Mouse (Mus musculus) adrenal gland, adult 8-10 months (tissue): ENCODE measurements around the gene Cst3. TPM values are rescaled to one million over a fixed set of nuclear protein-coding genes. Genes with fewer than 3 reads are reported as not detected.

Experiments used
- DNase-seq: peaks from one replicate; pipeline ENCODE4 v3.0.0; 2022
- total RNA-seq, 4 experiments: library from RNA; stranded (reverse); gene quantifications; 2 replicates each; pipeline ENCODE4 v1.2.4; 2022

Gene Cst3
- 1,000 to 10,000 TPM in 1 of 4 experiments, 100 to 1,000 TPM in 3; 786 to 1,002 (median 918) TPM for total RNA-seq

- DNase-seq = peak; percentile 95
Measured at GRCm38 (mm10) chr2:148875335-148875811, at the start of gene Cst3. TSS of gene Cst3 (minus strand) at chr2:148875692.

DNA sequence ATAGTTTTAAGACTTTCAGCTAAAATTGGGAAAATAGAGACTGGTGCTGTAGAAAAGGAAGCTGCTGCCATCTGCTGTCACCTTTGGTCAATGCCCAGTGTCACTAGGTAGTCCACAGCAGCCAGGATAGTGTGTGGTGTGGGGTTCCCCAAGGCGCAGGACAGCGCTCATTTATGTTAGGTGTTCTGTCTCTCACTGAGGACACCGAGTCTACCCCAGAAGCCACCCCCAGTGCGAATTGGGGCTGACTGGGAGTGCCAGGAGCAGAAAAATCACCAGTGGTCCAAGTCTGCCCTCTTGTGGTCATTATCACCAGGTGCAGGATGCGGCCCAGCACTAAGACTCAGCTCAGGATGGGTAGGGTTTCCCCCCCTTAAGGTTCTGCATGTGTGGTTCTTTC is 26.8 kb upstream of the Cst3 start:
- peak; percentile 36 for DNase-seq

DNA sequence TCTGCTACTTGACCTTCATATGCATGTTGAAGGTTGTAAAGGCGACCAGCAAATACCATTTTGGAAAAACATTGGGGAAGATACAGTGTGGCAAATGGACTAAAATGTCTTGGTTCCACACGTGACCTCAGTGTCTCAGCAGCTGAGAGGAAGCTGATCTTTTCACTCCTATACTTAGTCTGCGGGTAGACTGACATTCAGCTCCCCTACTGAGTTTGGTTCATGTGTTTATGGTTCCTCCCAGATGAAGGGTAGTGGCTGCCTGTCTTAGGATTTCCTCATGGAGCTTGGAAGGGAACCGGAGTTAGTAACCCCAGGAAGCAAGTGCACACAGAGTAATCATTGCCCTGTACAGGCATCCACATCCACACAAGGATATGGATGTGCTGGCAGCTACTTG is 24.8 kb upstream of the Cst3 start:
- DNase-seq = no peak

DNA sequence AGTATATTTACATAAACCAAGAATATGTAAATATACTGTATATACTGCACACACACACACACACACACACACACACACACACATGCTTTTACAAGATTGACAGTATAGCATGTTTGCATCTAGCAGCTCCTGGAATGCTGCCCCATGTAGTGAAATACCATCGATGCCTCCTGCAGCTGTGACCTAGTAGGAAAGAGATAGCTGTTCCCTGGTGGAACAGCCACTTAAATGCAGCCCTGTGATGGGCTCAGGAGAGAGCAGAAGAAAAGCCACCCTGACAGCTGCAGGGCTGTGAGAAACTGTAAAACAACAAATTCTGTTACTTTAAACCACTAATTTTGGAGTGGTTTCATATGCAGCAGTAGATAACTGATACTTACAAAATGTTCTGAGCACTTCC is 20.7 kb upstream of the Cst3 start:
- no peak for DNase-seq

- DNase-seq = no peak
Measured at GRCm38 (mm10) chr2:148893107-148893506, 17.6 kb upstream of the Cst3 start.

DNA sequence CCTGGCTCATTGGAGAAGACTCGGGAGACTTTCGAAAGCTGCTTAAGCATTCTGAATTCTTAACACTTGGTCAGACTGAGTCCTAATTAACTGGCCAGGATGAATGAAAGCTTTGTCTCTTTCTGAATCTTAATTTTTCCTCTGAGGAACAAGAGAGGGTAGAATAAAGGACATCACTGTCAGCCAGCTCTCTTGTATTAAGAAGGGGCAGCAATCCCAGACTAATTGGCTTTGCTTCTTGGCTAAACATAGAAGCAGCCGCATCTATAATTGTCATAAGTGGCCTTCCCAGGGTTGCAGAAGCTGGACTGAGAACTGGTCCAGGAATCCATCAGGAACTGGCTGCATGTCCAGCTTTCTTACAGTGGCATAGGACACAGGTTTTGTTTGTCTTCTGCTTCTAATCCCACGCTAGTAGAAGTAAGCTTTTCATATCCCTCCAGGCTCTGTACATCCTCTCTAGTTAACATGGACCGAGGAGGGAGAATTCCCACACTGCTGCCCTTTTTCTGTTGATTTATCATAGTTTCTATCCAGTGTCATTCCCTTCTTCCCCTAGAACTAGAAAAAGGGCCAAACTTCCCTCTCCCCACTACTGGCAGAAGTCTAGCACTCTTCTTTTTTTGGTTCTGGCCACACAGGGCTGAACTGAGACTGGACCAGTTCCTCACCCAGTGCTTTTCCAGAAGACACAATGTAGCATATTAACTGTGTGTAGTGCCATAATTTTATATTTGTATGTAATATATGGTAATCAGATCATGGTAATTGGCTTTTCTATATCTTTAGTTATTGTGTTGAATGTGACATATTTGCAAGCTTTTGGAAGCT is 14.7 kb upstream of the Cst3 start:
- no peak for DNase-seq

DNA sequence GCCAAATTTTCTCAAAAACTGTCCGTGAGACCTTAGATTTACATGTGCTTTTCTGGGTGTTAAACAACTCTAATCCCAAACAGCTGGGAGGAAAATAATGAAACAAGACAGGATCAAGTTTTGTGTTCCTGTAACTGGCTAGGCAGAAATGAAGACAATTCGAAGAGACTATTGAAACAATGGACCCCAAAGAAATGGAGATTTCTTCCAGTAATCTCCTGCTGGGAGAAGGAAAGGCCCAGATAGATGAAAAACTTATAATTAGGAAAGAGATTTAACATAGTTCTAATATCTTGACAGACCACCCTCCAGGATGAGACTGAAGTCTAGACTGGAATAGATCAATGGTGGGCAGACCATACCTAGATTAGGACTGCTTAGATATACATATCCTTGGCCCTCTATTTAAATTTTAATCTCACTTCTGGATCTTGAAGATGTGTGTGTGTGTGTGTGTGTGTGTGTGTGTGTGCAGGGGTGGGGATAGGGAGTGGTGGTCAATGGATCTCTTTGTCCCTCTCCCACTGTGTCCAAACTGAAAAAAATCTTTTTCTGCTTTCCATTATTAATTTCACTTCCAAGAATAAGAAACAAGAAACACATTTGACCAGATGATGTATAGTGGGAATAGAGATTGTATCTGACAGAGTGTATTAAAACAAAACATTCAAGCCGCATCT is 14.0 kb upstream of the Cst3 start:
- DNase-seq = no peak

- no peak for DNase-seq
Measured at GRCm38 (mm10) chr2:148888872-148889271, 13.4 kb upstream of the Cst3 start.

DNA sequence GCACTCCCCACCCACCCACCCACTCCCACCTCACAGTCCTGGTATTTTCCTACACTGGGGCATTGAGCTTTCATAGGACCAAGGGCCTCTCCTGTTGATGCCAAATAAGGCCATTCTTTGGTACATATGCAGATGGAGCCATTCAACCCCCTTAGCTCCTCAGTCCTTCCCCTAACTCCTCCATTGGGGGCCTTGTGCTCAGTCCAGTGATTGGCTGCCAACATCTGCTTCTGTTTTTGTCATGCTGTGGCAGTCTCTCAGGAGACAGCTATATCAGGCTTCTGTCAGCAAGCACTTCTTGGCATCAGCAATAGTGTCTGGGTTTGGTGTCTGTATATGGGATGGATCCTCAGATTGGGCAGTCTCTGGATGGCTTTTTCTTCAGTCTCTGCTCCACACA is 9.2 kb upstream of the Cst3 start:
- DNase-seq = no peak

DNA sequence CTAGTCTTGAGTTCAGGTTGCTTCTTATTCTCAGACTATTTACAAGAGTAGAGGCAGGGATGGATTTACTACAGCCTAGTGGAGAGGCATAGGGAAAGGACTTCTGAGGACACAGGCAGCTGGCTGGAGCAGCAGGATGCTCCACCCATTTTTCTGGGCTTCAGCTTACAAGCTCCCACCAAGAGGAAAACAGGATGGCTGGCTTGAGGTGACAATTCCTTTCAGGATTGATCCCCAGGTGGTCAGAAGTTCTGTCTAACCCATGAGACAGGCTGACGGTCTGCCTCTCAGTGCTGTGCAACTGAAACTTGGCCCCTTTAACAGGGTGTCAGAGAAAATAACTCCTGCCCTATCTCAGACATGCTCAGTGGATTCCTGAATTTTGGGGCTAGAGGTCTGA is 3.7 kb upstream of the Cst3 start:
- DNase-seq = no peak

GRCm38 (mm10) chr2:148878641-148879130 is 3.2 kb upstream of the Cst3 start:
- DNase-seq = no peak

GRCm38 (mm10) chr2:148877016-148877770 is 1.7 kb upstream of the Cst3 start:
- peak; percentile 30 for DNase-seq

GRCm38 (mm10) chr2:148874617-148875334 is 716 bp downstream of the Cst3 start:
- DNase-seq = no peak

DNA sequence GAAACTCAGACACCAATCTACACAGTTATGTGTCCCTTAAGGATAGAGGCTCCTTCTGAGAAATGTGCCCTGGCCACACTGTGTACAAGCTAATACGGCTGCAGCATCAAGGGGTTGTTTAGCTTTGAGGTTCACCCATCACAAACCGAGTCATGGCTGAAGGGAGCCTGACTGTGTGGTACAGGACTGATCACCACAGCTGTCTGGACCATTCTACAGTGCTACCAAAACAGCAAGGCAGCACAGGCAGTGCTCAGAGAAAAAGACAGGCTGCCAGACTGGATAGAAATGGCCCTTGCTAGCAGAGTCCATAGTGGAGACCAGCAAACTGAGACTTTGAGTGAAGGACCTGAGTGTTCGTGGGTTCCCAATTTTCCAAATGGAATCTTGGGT is 1.3 kb downstream of the Cst3 start:
- DNase-seq = no peak

- DNase-seq = no peak
Measured at GRCm38 (mm10) chr2:148872860-148873259, 2.6 kb downstream of the Cst3 start.

GRCm38 (mm10) chr2:148870526-148870925 is 5.0 kb downstream of the Cst3 start:
- DNase-seq = no peak

DNA sequence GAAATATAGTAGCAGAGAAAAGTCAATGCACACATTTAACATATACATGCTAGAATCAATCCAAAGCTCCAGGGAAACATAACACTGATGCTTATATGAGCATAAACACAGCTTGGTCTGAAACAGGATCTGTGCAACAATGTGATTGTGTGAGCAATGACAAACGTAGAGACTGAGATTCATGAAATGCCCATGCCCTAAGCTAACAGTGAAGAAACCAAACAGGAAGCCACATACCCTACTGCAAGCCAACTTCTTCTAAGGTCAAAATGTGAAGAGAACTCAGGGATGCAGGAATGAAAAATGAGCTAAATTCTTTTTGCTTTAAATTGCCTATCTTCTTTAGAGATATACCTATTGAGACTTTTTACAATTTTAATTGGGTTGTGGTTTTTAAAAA is 6.5 kb downstream of the Cst3 start:
- no peak for DNase-seq

DNA sequence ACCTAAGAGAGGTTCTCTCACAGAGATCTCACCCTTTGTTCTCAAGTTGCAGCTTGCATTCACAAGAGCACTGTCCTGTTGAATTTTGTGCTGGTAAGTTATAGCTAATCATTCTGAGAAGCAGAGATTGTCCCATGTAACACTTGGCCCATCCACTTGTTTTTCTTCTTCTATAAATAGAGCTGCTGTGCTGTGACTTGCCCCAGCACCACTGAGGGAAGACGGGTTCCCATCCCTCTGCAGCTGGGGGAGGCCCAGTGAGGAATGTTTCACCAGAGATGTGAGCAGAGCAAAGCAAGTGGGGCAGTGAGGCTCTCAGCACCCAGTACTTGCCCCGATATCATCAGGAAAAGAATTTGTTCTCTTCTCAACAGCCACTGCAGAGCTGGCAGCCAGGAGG is 10.5 kb downstream of the Cst3 start, which contains the start of gene 9230104L09Rik:
Gene 9230104L09Rik (minus strand): TSS at position 73 of the 400 bp plus-strand sequence.
- DNase-seq = no peak

DNA sequence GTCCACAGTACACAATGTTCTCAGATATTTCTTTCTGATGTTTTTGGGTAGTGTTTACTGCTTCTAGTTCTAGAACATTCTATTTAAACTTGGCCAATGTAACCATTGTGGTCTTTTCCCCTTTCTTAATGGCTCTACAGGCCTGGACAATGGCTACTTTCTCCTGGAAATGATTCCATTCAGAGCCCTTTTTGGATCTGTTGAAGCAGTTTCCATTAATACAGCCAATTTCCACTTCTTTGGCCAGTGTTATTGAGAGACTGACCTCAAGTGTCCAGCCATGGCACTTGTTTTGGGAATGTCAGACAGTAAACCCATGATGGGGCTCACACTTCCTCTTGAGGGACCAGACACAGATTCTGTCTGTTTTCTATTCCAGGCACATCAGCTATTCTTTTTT is 13.8 kb downstream of the Cst3 start:
- DNase-seq = no peak

DNA sequence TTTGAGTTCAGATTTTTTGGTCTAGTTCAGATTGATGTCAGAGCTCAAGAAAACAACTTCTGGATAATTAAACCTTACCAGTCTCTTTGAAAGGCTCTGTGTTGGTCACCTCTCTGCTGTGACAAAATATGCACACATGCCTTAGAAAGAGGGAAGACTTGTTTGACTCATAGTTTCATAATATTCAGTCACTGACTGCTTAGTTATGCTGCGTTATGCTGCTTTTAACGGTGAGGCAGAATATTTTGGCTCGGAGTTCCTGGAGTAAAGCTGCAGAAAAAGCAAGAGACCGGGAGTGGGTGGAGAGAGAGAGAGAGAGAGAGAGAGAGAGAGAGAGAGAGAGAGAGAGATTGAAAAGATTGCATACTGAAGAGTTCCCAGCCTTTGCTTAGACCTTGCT is 14.5 kb downstream of the Cst3 start:
- no peak for DNase-seq

- DNase-seq = no peak
Measured at GRCm38 (mm10) chr2:148857506-148857905, 18.0 kb downstream of the Cst3 start.
